ENCODE assay signal across 8 mouse cellular contexts in genomic region chr11:31871135-31871541, GRCm38 (mm10). TPM values are rescaled to one million over a fixed set of nuclear protein-coding genes. Genes with fewer than 3 reads are reported as not detected.
DNase-seq lines count a peak whose midpoint lies in the region; ATAC-seq and TF ChIP-seq lines count a peak whose summit lies in the region.

No protein-coding gene starts in this region.

- no peak for TF ChIP-seq CTCF in embryonic fibroblast, embryonic 13.5 days (IDR thresholded peaks at IDR 0.05; ENCODE audit: borderline replicate concordance, insufficient read depth, low read length)

- H3K27me3 ChIP-seq in heart, embryonic 13.5 days (replicated peaks): no peaks in the 10 kb centered on the region
- no peaks in the 10 kb centered on the region for H3K27me3 ChIP-seq in liver, embryonic 15.5 days
- no peaks in the 10 kb centered on the region for H3K27me3 ChIP-seq in neural tube, embryonic 15.5 days (replicated peaks)

- H3K9ac ChIP-seq in heart, embryonic 13.5 days: peak overlapping the region; percentile 96
- H3K9ac ChIP-seq in liver, embryonic 15.5 days: peak overlapping the region; percentile 97
- H3K9ac ChIP-seq in neural tube, embryonic 15.5 days (replicated peaks): peak overlapping the region; percentile 86

- H3K9me3 ChIP-seq in heart, embryonic 13.5 days: no peaks in the 10 kb centered on the region
- H3K9me3 ChIP-seq in liver, embryonic 15.5 days (replicated peaks): no peaks in the 10 kb centered on the region
- no peaks in the 10 kb centered on the region for H3K9me3 ChIP-seq in neural tube, embryonic 15.5 days (replicated peaks)

- peak overlapping the region; percentile 21; the same call in 1 of the 2 replicates for H3K27ac ChIP-seq in embryonic fibroblast, embryonic 13.5 days (ENCODE audit: insufficient read depth, low read length)
- peak overlapping the region; percentile 87 for H3K27ac ChIP-seq in heart, embryonic 13.5 days (replicated peaks)
- peak overlapping the region; percentile 94 for H3K27ac ChIP-seq in liver, embryonic 15.5 days (replicated peaks)
- peak overlapping the region; percentile 85 for H3K27ac ChIP-seq in neural tube, embryonic 15.5 days (replicated peaks)

- ATAC-seq in CD4-positive, CD25-positive, alpha-beta regulatory T cell, adult 4 months: peak; percentile 5
- ATAC-seq in heart, embryonic 13.5 days (ENCODE audit: extremely low read depth, insufficient number of reproducible peaks, low FRiP score, low TSS enrichment): no peak; the same call in 1 of the 2 replicates
- ATAC-seq in liver, embryonic 15.5 days (ENCODE audit: insufficient read depth): no peak
- peak; percentile 3; the same call in 1 of the 2 replicates for ATAC-seq in neural tube, embryonic 15.5 days (ENCODE audit: low FRiP score)

- peak overlapping the region; percentile 72 for H3K4me3 ChIP-seq in embryonic fibroblast, embryonic 13.5 days (ENCODE audit: insufficient read depth, low read length)
- H3K4me3 ChIP-seq in heart, embryonic 13.5 days: peak overlapping the region; percentile 91
- H3K4me3 ChIP-seq in liver, embryonic 15.5 days (replicated peaks): peak overlapping the region; percentile 97
- H3K4me3 ChIP-seq in neural tube, embryonic 15.5 days (replicated peaks): peak overlapping the region; percentile 79

- under 1% methylated on average over 18 of the region's 21 CpGs for WGBS in heart, embryonic 13.5 days
- WGBS in liver, embryonic 15.5 days (ENCODE audit: insufficient replicate concordance): under 1% methylated on average over 21 of the region's 21 CpGs
- 1% methylated on average over 21 of the region's 21 CpGs for WGBS in neural tube, embryonic 15.5 days

- no peaks in the 10 kb centered on the region for H3K4me1 ChIP-seq in embryonic fibroblast, embryonic 13.5 days (ENCODE audit: control insufficient read depth, insufficient read depth, low read length)
- H3K4me1 ChIP-seq in heart, embryonic 13.5 days: peaks cover 31% of the 10 kb centered on the region
- H3K4me1 ChIP-seq in liver, embryonic 15.5 days (replicated peaks): peaks cover 45% of the 10 kb centered on the region
- H3K4me1 ChIP-seq in neural tube, embryonic 15.5 days: peaks cover 22% of the 10 kb centered on the region

- no peaks in the 10 kb centered on the region for H3K36me3 ChIP-seq in heart, embryonic 13.5 days
- H3K36me3 ChIP-seq in liver, embryonic 15.5 days (replicated peaks): peaks cover 25% of the 10 kb centered on the region
- no peaks in the 10 kb centered on the region for H3K36me3 ChIP-seq in neural tube, embryonic 15.5 days

- peak overlapping the region; percentile 87 for H3K4me2 ChIP-seq in heart, embryonic 13.5 days
- H3K4me2 ChIP-seq in liver, embryonic 15.5 days: peak overlapping the region; percentile 62
- H3K4me2 ChIP-seq in neural tube, embryonic 15.5 days: peak overlapping the region; percentile 77

- TF ChIP-seq POLR2A in embryonic fibroblast, embryonic 13.5 days (IDR thresholded peaks at IDR 0.05; ENCODE audit: low read depth, low read length): no peak

- peak; percentile 50 to 65 for DNase-seq in adrenal gland, postnatal 36 days
- peak; percentile 73 for DNase-seq in kidney, postnatal 10 days
- DNase-seq in thymus, postnatal 14 days: peak; percentile 69

RNA-seq across cellular contexts. Expression of gene Cpeb4, which starts 0.9 kb away (rescaled TPM):
- polyA plus RNA-seq in CD4-positive, CD25-positive, alpha-beta regulatory T cell, adult 4 months (2017; shearing (Covaris generic)): 1 to 10 TPM; 5.8 to 7.2 TPM
- total RNA-seq in adrenal gland, postnatal 36 days (2021): 100 to 1,000 TPM; 136 to 373 TPM
- 19.5 and 21.8 TPM in 2 replicates for polyA plus RNA-seq in embryonic fibroblast, embryonic 13.5 days (2011; ENCODE audit: insufficient read length, low read depth, missing spikeins)
- 6.2 and 6.7 TPM in 2 replicates for polyA plus RNA-seq in heart, embryonic 13.5 days (2015; fragmentation: Nextera tagmentation; extraction: Ambion mirVana)
- polyA plus RNA-seq in liver, embryonic 15.5 days (2015; fragmentation: Nextera tagmentation; extraction: Ambion mirVana): 19.0 and 19.1 TPM in 2 replicates
- 13.6 and 17.0 TPM in 2 replicates for polyA plus RNA-seq in neural tube, embryonic 15.5 days (2015; fragmentation: Nextera tagmentation; extraction: Ambion mirVana)

Comparison
In these comparisons a context has a peak if more than half of its experiments do, and no peak if none do; other contexts are left out.
1. ATAC-seq: peak in CD4-positive, CD25-positive, alpha-beta regulatory T cell, adult 4 months (single experiment) and neural tube, embryonic 15.5 days (single experiment); none in heart, embryonic 13.5 days (single experiment) and liver, embryonic 15.5 days (single experiment).
2. H3K27ac ChIP-seq: peak in every context shown above with its lines; median percentile 94 in liver, embryonic 15.5 days; 87 in heart, embryonic 13.5 days; 85 in neural tube, embryonic 15.5 days; 21 in embryonic fibroblast, embryonic 13.5 days.
3. Peak in every context shown above with its lines, with median percentiles within 50 percentile points of each other: DNase-seq, H3K4me3 ChIP-seq, H3K4me2 ChIP-seq and H3K9ac ChIP-seq.